Mouse (Mus musculus) CD4-positive, CD25-positive, alpha-beta regulatory T cell (primary cell): Measurements from ENCODE around the gene Col5a3. TPM values are rescaled to one million over a fixed set of nuclear protein-coding genes. Genes with fewer than 3 reads are reported as not detected.

Experiments
- polyA plus RNA-seq: library from polyadenylated mRNA; unstranded; fragments of 100-300 nt; shearing (Covaris generic); gene quantifications from one replicate; pipeline ENCODE4 v1.2.1, GENCODE M21; 2017

Gene Col5a3
- polyA plus RNA-seq = 0.05 TPM

DNA sequence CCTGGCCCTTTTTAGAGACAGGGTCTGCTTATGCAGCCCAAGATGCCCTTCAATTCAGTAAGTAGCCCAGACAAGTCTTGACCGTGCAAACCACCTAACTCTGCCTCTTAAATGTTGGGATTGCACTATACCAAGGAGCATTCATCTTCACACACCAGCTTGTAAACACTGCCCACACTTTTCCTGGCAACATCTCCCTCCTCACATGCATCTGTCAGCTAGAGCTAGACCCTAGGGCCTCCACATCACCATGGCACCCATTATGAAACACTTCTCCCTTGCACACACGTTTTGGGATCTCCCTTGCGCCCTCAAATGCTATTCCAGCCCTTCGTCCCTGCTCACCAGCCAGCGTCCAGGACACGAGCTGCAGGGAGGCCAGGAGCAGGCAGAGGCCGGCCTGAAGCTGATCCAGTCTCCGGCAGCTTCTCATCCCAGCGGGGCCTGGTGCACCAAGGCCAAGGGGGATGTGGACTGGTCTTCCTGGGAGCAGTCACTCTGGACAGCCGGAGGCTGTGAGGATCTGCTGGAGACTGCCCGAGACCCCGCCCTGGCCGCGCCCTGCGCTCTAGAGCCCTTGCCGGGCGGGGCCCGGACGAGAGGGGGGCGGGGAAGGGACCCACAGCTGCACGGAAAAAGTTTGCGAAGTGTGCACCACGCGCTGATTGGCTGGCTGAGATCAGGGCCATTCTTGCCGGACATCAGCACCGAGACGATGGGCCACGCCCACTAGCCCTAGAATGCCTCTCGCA is at the start of gene Col5a3:
Gene Col5a3 (minus strand): TSS at position 547 of the 752 bp plus-strand sequence.

GRCm38 (mm10) chr9:20818236-20818635 is 3.4 kb upstream of the Col5a3 start, which contains the start of gene Rdh8:
Gene Rdh8 (plus strand): TSS chr9:20818503.

GRCm38 (mm10) chr9:20746017-20746660 is 68.7 kb downstream of the Col5a3 start, which contains the start of gene Olfm2:
Gene Olfm2 (minus strand): TSS chr9:20746349.

Other genes with a start within 250 kb of the Col5a3 start
- gene Zfp846, start 233.8 kb downstream of the Col5a3 start, polyA plus RNA-seq = 15.4 TPM
- 308 TPM for gene Ubl5, start 172.2 kb downstream of the Col5a3 start, polyA plus RNA-seq
- gene Fbxl12, start 170.3 kb downstream of the Col5a3 start, polyA plus RNA-seq = 72.4 TPM
- gene Pin1, start 163.0 kb downstream of the Col5a3 start, polyA plus RNA-seq = 25.0 TPM
- 0.67 TPM for gene Olfm2, start 68.7 kb downstream of the Col5a3 start, polyA plus RNA-seq
- not detected for gene Rdh8, start 3.4 kb upstream of the Col5a3 start, polyA plus RNA-seq
- gene A230050P20Rik, start 53.6 kb upstream of the Col5a3 start, polyA plus RNA-seq = 68.7 TPM
- gene Angptl6, start 64.7 kb upstream of the Col5a3 start, polyA plus RNA-seq = 4.1 TPM
- 87.3 TPM for gene Ppan, start 73.1 kb upstream of the Col5a3 start, polyA plus RNA-seq
- 290 TPM for gene Eif3g, start 83.6 kb upstream of the Col5a3 start, polyA plus RNA-seq
- 72.9 TPM for gene Dnmt1, start 144.8 kb upstream of the Col5a3 start, polyA plus RNA-seq
- gene S1pr2, start 161.7 kb upstream of the Col5a3 start, polyA plus RNA-seq = 14.9 TPM
- gene Mrpl4, start 187.7 kb upstream of the Col5a3 start, polyA plus RNA-seq = 112 TPM
- 66.0 TPM for gene Icam1, start 200.9 kb upstream of the Col5a3 start, polyA plus RNA-seq
- 1.2 TPM for gene Icam4, start 214.3 kb upstream of the Col5a3 start, polyA plus RNA-seq
- 0.83 TPM for gene Icam5, start 217.0 kb upstream of the Col5a3 start, polyA plus RNA-seq